16 mouse cellular contexts compared by ENCODE assay signal in genomic region chr5:111943337-111944162, GRCm38 (mm10).
DNase-seq lines count a peak whose midpoint lies in the region; ATAC-seq lines count a peak whose summit lies in the region.
"Had no signal": no experiment of that assay in that cellular context is flagged by ENCODE, and none has a peak within 500 bp of the region (broad histone marks: within the 10 kb centered on the region; RNA-seq: fewer than 3 reads in every experiment).

No protein-coding gene starts in this region.

- intact Hi-C loops in heart, postnatal 10 days (cut with DNase I), result no loop called here

- H3K27me3 ChIP-seq in hindbrain, embryonic 13.5 days, result 0 out of 2 replicates have a peak, but pooled peaks cover 8% of the 10 kb centered on the region
- no peaks in the 10 kb centered on the region for H3K27me3 ChIP-seq in midbrain, embryonic 11.5 days (ENCODE audit: control insufficient read depth, insufficient read depth, low read length)
- H3K27me3 ChIP-seq in neural tube, embryonic 15.5 days (replicated peaks), result no peaks in the 10 kb centered on the region
- H3K27me3 ChIP-seq: megakaryocyte, embryonic 14.5 days; Patski had no signal

- peak overlapping the region; percentile 51; the same call in 1 of the 2 replicates for H3K9ac ChIP-seq in hindbrain, embryonic 13.5 days
- H3K9ac ChIP-seq in midbrain, embryonic 11.5 days (ENCODE audit: low read length), result 0 out of 2 replicates have a peak overlapping the region, but pooled peaks have one; percentile 4
- H3K9ac ChIP-seq in neural tube, embryonic 15.5 days (replicated peaks), result no peak overlapping the region
- H3K9ac ChIP-seq: limb, embryonic 15.5 days; lung, embryonic 14.5 days had no signal

- no peaks in the 10 kb centered on the region for H3K36me3 ChIP-seq in hindbrain, embryonic 13.5 days
- H3K36me3 ChIP-seq in midbrain, embryonic 11.5 days (ENCODE audit: control insufficient read depth, insufficient read depth, low read length), result no peaks in the 10 kb centered on the region
- no peaks in the 10 kb centered on the region for H3K36me3 ChIP-seq in neural tube, embryonic 15.5 days
- H3K36me3 ChIP-seq: limb, embryonic 15.5 days had no signal

- no peak overlapping the region for H3K4me3 ChIP-seq in hindbrain, embryonic 13.5 days
- H3K4me3 ChIP-seq in midbrain, embryonic 11.5 days (ENCODE audit: low read depth, low read length), result no peak overlapping the region
- H3K4me3 ChIP-seq in neural tube, embryonic 15.5 days (replicated peaks), result no peak overlapping the region
- H3K4me3 ChIP-seq: limb, embryonic 15.5 days; megakaryocyte, embryonic 14.5 days had no signal

- peak overlapping the region; percentile 46 for H3K4me2 ChIP-seq in hindbrain, embryonic 13.5 days
- no peak overlapping the region for H3K4me2 ChIP-seq in midbrain, embryonic 11.5 days
- no peak overlapping the region for H3K4me2 ChIP-seq in neural tube, embryonic 15.5 days
- H3K4me2 ChIP-seq: limb, embryonic 15.5 days had no signal

- peak overlapping the region; percentile 93 for H3K27ac ChIP-seq in hindbrain, embryonic 13.5 days
- peak overlapping the region; percentile 21 for H3K27ac ChIP-seq in midbrain, embryonic 11.5 days (ENCODE audit: low read depth, low read length)
- H3K27ac ChIP-seq in neural tube, embryonic 15.5 days (replicated peaks), result peak overlapping the region; percentile 58
- H3K27ac ChIP-seq: limb, embryonic 15.5 days had no signal

- no peaks in the 10 kb centered on the region for H3K9me3 ChIP-seq in hindbrain, embryonic 13.5 days
- no peaks in the 10 kb centered on the region for H3K9me3 ChIP-seq in midbrain, embryonic 11.5 days (ENCODE audit: control insufficient read depth, low read length)
- H3K9me3 ChIP-seq in neural tube, embryonic 15.5 days (replicated peaks), result no peaks in the 10 kb centered on the region
- H3K9me3 ChIP-seq: limb, embryonic 15.5 days; megakaryocyte, embryonic 14.5 days had no signal

- WGBS in hindbrain, embryonic 13.5 days, result 36% methylated on average over 21 of the region's 21 CpGs
- 62% methylated on average over 21 of the region's 21 CpGs for WGBS in midbrain, embryonic 11.5 days
- 36% methylated on average over 21 of the region's 21 CpGs for WGBS in neural tube, embryonic 15.5 days

- ATAC-seq in hindbrain, embryonic 13.5 days (ENCODE audit: low FRiP score), result no peak
- ATAC-seq in midbrain, embryonic 11.5 days (ENCODE audit: low FRiP score), result no peak
- ATAC-seq in neural tube, embryonic 15.5 days (ENCODE audit: low FRiP score), result no peak
- ATAC-seq: Patski had no signal

- peak; percentile 84 for DNase-seq in heart, adult 11 months
- DNase-seq in heart, postnatal 10 days, result no peak
- DNase-seq in midbrain, embryonic 11.5 days (ENCODE audit: low spot score, missing footprints), result peak; percentile 91
- DNase-seq in thymus, postnatal 36 days, result no peak
- DNase-seq in spleen, postnatal 14 days (ENCODE audit: low spot score in 2 of 2), result no peak
- no peak for DNase-seq in lung, postnatal 14 days
- DNase-seq: cerebellum, adult 9-10 months; heart, postnatal 36 days; right cerebral cortex, postnatal 25 days; thymus, postnatal 25 days had no signal

- peaks cover 42% of the 10 kb centered on the region for H3K4me1 ChIP-seq in hindbrain, embryonic 13.5 days (replicated peaks)
- H3K4me1 ChIP-seq in midbrain, embryonic 11.5 days (ENCODE audit: control insufficient read depth, insufficient read depth, low read length), result peaks cover 12% of the 10 kb centered on the region; the same call in 1 of the 2 replicates
- peaks cover 18% of the 10 kb centered on the region for H3K4me1 ChIP-seq in neural tube, embryonic 15.5 days
- H3K4me1 ChIP-seq: megakaryocyte, embryonic 14.5 days had no signal

Comparison
In these comparisons a context has a peak if more than half of its experiments do, and no peak if none do; other contexts are left out.
1. DNase-seq: peak in heart, adult 11 months (single experiment) and midbrain, embryonic 11.5 days (single experiment); none in heart, postnatal 10 days (0 of 2), thymus, postnatal 36 days (0 of 2), spleen, postnatal 14 days (0 of 2) and lung, postnatal 14 days (single experiment).
2. H3K27ac ChIP-seq: peak in every context shown above with its lines; median percentile 93 in hindbrain, embryonic 13.5 days; 58 in neural tube, embryonic 15.5 days; 21 in midbrain, embryonic 11.5 days.